Mouse (Mus musculus) embryonic facial prominence, embryonic 11.5 days (tissue): Measurements from ENCODE around the gene Dhcr24. TPM values are rescaled to one million over a fixed set of nuclear protein-coding genes. Genes with fewer than 3 reads are reported as not detected.

ENCODE experiments used
- ATAC-seq: fragments of 200-750 bp; cut with Nextera tagmentation; replicated peaks from 2 replicates; pipeline ENCODE4 v1.8.0; 2017; ENCODE audit warnings: low read depth; ENCODE audit not compliant: insufficient number of reproducible peaks, low FRiP score, low TSS enrichment
- DNase-seq: peaks from one replicate; pipeline ENCODE4 v3.0.0-alpha.2; 2015; ENCODE audit warnings: low spot score
- H3K27ac ChIP-seq: fragments of 300-500 bp; sonication (generic); replicated peaks from 2 replicates; pipeline ENCODE4 v1.5.1; 2014; ENCODE audit warnings: mild to moderate bottlenecking, low read depth, low read length, control low read depth
- H3K27me3 ChIP-seq: fragments of 300-500 bp; sonication (generic); 2 replicates; pipeline ENCODE4 v1.6.1; 2014; ENCODE audit warnings: mild to moderate bottlenecking, low read length, moderate library complexity, mixed read lengths; ENCODE audit not compliant: control insufficient read depth, insufficient read depth
- H3K36me3 ChIP-seq: fragments of 300-500 bp; sonication (generic); replicated peaks from 2 replicates; pipeline ENCODE4 v1.6.1; 2014; ENCODE audit warnings: low read depth, mild to moderate bottlenecking, low read length, moderate library complexity, mixed read lengths; ENCODE audit not compliant: control insufficient read depth, insufficient read depth
- H3K4me1 ChIP-seq: fragments of 300-500 bp; sonication (generic); 2 replicates; pipeline ENCODE4 v1.6.1; 2014; ENCODE audit warnings: low read length, mixed read lengths; ENCODE audit not compliant: control insufficient read depth, insufficient read depth
- H3K4me2 ChIP-seq: fragments of 300-500 bp; sonication (generic); 2 replicates; pipeline ENCODE4 v1.6.1; 2014; ENCODE audit warnings: low read depth, mild to moderate bottlenecking, control low read depth, low read length, moderate library complexity
- H3K4me3 ChIP-seq: fragments of 300-500 bp; sonication (generic); 2 replicates; pipeline ENCODE4 v1.5.1; 2014; ENCODE audit warnings: low read depth, low read length, control low read depth
- H3K9ac ChIP-seq: fragments of 300-500 bp; sonication (generic); replicated peaks from 2 replicates; pipeline ENCODE4 v1.6.1; 2014; ENCODE audit warnings: mild to moderate bottlenecking, control low read depth, low read length
- H3K9me3 ChIP-seq: fragments of 300-500 bp; sonication (generic); replicated peaks from 2 replicates; pipeline ENCODE4 v1.6.1; 2016; ENCODE audit warnings: mild to moderate bottlenecking, low read length, inconsistent platforms, mixed read lengths; ENCODE audit not compliant: control insufficient read depth
- WGBS: fragments of 180-500 bp; shearing (Covaris S2); extraction: QIAGEN DNeasy Blood & Tissue Kit; methylation state at CpG from one replicate; pipeline ENCODE4 v1.1.7; 2014; 5-methylcytosine and 5-hydroxymethylcytosine counted together
- polyA plus RNA-seq: library from polyadenylated mRNA; unstranded; fragments of >200 nt; fragmentation: Nextera tagmentation; extraction: Ambion mirVana; gene quantifications from 2 replicates; pipeline ENCODE4 v1.2.1, GENCODE M21; 2014

The Dhcr24 gene
- polyA plus RNA-seq, 1 experiment from 2014 or later, result 21.8 TPM

DNA sequence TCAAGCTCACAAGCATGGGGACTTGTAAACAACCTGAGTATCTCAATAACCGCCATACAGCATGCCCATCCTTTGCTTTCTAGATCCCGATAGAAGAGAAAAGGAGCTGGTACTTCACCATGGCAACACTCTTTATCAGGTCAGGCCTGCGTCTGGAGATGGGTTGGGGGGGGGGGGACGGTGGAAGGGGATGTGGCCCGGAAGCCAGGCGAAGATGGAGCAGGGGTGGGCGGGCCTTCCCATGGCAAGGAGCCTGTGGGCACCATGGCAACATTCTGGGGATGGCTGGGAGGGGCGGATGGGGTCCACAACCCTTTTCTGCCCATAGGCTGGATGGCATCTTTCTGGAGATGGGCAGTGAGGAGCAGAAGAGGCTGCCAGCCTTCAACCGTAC lies 73.2 kb downstream of the Dhcr24 start:
- Histone ChIP-seq H3K4me1 (no peaks in the 10 kb centered on the region), H3K4me2 (no peak overlapping the region), H3K27ac (no peak overlapping the region), H3K27me3 (no peaks in the 10 kb centered on the region), H3K36me3 (no peaks in the 10 kb centered on the region), H3K9ac (no peak overlapping the region), H3K4me3 (no peak overlapping the region), H3K9me3 (no peaks in the 10 kb centered on the region)
- DNase-seq (no peak), ATAC-seq (no peak)
- 50% methylated on average over 9 of the region's 9 CpGs for WGBS

Other genes with a start within 250 kb of the Dhcr24 start
- gene Usp24, start 244.8 kb upstream of the Dhcr24 start, polyA plus RNA-seq, result 8.7 and 8.8 TPM in 2 replicates
- 0.63 and 0.65 TPM in 2 replicates for gene Pcsk9, start 96.7 kb upstream of the Dhcr24 start, polyA plus RNA-seq
- gene Bsnd, start 68.8 kb upstream of the Dhcr24 start, polyA plus RNA-seq, result not detected in 2 replicates
- 0.48 TPM in 1 of 2 replicates, not detected in the other for gene Lexm, start 56.2 kb downstream of the Dhcr24 start, polyA plus RNA-seq
- gene Ttc22, start 61.4 kb downstream of the Dhcr24 start, polyA plus RNA-seq, result 0.10 and 0.33 TPM in 2 replicates
- 14.9 and 16.0 TPM in 2 replicates for gene Pars2, start 90.0 kb downstream of the Dhcr24 start, polyA plus RNA-seq
- 97.2 and 99.0 TPM in 2 replicates for gene Ttc4, start 117.9 kb downstream of the Dhcr24 start, polyA plus RNA-seq
- 0.11 TPM in 1 of 2 replicates, not detected in the other for gene Mroh7, start 169.9 kb downstream of the Dhcr24 start, polyA plus RNA-seq
- 0.15 TPM in 2 replicates for gene Fam151a, start 172.9 kb downstream of the Dhcr24 start, polyA plus RNA-seq
- gene Acot11, start 244.0 kb downstream of the Dhcr24 start, polyA plus RNA-seq, result 1.1 and 1.2 TPM in 2 replicates